Mouse (Mus musculus): ENCODE measurements at regions not wholly inside any gene's neighbourhood (a gene's known extent, or its start where the extent isn't known, plus 50 kb on each side); places are given as distances from the start of the nearest gene placed in this dataset.

DNA sequence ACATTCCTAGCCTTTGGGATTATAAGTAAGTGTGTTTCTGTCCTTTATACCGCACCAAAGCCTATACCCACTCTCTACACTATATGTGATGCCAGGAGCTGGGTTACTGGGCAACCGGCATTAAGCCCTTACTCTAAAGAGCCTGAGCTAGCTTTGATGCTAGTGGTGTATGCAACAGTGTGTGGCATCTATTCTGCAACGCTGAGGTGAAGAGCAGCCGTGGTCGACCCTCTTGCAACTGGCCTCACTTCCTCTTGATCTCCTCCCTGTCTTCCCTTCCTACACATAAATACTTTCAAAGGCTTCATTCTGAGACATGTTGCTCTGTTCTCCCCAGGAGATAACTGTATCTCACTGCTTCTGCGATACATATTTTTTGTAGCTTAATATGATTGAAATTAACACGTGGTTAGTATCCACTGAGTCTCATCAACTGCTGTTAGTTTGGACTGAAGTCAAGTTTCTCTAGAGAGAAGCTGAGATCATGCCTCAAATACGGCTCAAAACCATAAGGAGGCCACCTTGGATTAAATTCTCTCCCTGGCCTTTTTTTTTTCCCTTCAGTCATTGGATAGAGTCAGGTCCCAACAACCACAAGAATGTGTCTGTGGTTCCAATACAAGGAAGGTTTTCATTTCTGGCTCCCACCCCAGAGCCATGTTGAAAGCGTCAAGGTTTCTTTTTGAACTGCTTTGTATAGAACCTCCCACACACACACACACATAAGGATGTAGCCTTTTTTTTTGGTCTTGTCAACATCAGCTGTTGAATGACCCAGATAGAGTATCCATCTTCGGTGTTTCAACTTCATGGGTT, 191.2 kb upstream of the Jmjd1c start:
- Histone ChIP-seq H3K27me3 (no peaks in the 10 kb centered on the region), H3K9ac (replicated peaks) (no peak overlapping the region), H3K27ac (replicated peaks) (no peak overlapping the region), H3K36me3 (no peaks in the 10 kb centered on the region), H3K4me2 (replicated peaks) (no peak overlapping the region), H3K4me1 (peaks cover 24% of the 10 kb centered on the region), H3K4me3 (no peak overlapping the region), H3K9me3 (no peaks in the 10 kb centered on the region)
- 68% methylated on average over 10 of the region's 10 CpGs for WGBS
- no peak for ATAC-seq (replicated peaks)

DNA sequence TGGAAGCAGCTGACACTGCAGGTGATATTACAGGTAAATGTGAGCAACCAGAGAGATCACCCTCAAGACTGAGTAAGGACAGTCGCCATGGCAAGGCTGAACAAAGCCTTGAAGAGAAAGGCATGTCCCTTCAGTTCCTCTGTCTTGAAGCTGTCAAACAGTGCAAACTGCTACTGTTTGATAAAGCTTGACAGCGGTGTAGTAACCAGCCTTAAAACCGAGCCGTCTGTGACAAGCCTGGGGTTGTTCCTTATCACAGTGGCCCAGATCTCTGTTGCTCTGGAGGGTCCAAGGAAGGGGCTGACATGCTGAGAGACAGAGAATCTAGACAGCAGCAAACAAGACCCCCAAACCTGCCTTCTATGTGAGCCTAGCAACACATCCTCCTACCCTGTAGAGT, 188.1 kb upstream of the Jmjd1c start:
- Histone ChIP-seq H3K4me1 (peaks cover 11% of the 10 kb centered on the region), H3K9ac (replicated peaks) (no peak overlapping the region), H3K4me2 (replicated peaks) (no peak overlapping the region), H3K9me3 (no peaks in the 10 kb centered on the region), H3K36me3 (no peaks in the 10 kb centered on the region), H3K27me3 (no peaks in the 10 kb centered on the region), H3K4me3 (no peak overlapping the region), H3K27ac (replicated peaks) (no peak overlapping the region)
- ATAC-seq (replicated peaks): no peak
- WGBS: 72% methylated on average over 4 of the region's 4 CpGs

DNA sequence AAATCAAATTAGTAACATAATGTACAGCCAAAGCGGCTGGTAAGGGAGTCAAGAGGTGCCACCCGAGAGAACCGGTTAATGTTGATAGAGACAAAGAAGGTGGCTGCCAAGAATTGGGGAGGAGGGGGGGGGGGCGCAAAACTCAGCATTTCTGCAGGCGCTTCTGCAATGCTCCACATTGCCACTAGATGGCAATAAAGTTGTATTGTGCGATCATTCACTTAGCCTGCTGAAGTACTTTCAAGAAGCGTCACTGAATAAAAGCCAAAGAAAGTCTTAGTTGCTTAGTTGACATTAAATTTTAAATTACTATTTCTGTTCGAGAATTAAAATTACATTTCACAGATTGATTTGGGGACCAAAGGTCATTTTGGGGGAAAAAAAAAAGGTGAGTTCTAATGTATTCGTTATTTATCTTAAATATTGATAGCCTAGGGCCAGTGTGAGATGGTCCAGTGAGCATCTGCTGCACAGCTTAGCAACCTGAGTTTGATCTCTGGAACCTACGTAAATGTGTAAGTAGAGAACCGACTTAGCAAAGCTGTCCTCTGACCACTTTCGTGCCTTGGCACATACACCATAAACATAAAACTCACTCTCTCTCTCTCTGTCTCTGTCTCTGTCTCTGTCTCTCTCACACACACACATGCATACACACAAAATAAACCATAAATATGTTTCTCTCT, 186.6 kb upstream of the Jmjd1c start:
- H3K9me3 ChIP-seq: no peaks in the 10 kb centered on the region
- no peak overlapping the region for H3K27ac ChIP-seq (replicated peaks)
- H3K9ac ChIP-seq (replicated peaks): no peak overlapping the region
- H3K36me3 ChIP-seq: no peaks in the 10 kb centered on the region
- H3K4me1 ChIP-seq: peaks cover 26% of the 10 kb centered on the region
- no peak overlapping the region for H3K4me3 ChIP-seq
- 15% methylated on average over 12 of the region's 12 CpGs for WGBS
- 0 out of 2 replicates have a peak, but pooled peaks have one; percentile 12 for ATAC-seq (replicated peaks)
- H3K4me2 ChIP-seq (replicated peaks): no peak overlapping the region
- H3K27me3 ChIP-seq: no peaks in the 10 kb centered on the region

DNA sequence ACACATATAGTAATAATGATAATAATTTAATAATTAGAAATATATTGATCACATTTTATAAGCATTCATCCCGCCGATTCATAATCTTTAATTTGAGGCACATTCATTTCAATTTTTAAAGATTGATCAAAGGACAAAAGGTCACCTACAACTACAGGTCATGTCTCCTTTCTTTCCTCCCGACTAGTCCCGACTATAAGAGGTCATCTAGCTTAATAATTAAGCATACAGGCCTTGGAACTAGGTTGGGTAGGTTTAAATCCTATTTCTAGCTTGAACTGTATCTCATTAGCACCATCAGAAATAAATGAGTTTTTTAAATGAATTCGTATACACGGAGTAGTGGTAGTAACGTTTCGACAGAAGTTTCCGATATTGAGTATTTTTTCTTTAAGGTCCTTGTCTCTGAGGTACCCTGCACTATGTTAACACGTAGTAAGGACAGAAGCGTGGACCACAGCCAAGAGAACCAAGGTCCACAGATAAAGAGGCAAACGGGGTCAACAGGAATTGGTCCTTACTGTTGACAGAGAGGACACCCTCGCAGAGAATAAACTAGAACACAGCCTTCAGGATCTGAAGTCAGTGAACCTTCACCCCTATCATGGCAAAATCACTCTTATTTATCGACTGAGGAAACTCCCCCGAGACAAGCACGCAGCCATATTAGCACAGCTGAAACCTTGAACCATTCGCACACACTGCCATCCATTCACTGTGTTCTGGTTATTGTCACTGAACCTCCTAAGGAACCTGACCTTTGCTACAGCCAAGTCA, 185.8 kb upstream of the Jmjd1c start:
- no peaks in the 10 kb centered on the region for H3K36me3 ChIP-seq
- no peak overlapping the region for H3K4me2 ChIP-seq (replicated peaks)
- H3K9me3 ChIP-seq: no peaks in the 10 kb centered on the region
- no peak for ATAC-seq (replicated peaks)
- H3K9ac ChIP-seq (replicated peaks): no peak overlapping the region
- H3K4me3 ChIP-seq: no peak overlapping the region
- H3K27ac ChIP-seq (replicated peaks): no peak overlapping the region
- 76% methylated on average over 17 of the region's 17 CpGs for WGBS
- no peaks in the 10 kb centered on the region for H3K27me3 ChIP-seq
- peaks cover 30% of the 10 kb centered on the region for H3K4me1 ChIP-seq

DNA sequence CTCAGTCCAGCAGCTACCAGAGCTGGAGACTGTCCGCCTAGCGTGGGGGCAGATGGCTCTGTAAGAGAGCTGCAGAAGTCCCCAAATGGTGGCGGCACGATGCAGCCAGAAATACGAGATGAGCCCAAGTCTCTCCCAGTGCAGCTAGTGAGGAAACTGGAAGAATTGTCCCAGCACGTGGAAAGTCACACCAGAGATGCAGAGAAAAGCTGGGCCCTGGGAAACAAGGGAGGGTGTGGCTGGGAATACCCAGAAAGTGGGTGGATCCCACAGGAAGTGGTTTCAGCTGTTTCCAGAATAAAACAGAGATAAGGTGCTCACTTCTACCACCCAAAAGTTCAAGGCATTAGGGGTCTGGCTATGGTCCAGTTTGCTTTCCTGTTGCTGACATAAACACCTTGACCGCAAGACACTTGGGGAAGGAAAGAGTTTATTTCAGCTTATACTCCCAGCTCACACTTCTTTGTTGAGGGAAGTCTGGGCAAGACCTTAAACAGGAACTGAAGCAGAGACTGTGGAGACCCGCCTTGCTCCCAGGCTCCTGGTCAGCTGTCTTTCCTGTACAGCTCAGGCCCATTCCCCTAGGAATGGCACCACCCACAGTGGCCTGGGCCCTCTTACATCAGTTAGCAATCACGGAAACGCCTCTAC, 184.5 kb upstream of the Jmjd1c start:
- H3K36me3 ChIP-seq: no peaks in the 10 kb centered on the region
- ATAC-seq (replicated peaks): no peak
- peaks cover 30% of the 10 kb centered on the region for H3K4me1 ChIP-seq
- peak overlapping the region; percentile 22; the same call in 1 of the 2 replicates for H3K27ac ChIP-seq (replicated peaks)
- no peak overlapping the region for H3K4me2 ChIP-seq (replicated peaks)
- no peaks in the 10 kb centered on the region for H3K9me3 ChIP-seq
- WGBS: 65% methylated on average over 10 of the region's 10 CpGs
- no peaks in the 10 kb centered on the region for H3K27me3 ChIP-seq
- no peak overlapping the region for H3K9ac ChIP-seq (replicated peaks)
- H3K4me3 ChIP-seq: no peak overlapping the region

DNA sequence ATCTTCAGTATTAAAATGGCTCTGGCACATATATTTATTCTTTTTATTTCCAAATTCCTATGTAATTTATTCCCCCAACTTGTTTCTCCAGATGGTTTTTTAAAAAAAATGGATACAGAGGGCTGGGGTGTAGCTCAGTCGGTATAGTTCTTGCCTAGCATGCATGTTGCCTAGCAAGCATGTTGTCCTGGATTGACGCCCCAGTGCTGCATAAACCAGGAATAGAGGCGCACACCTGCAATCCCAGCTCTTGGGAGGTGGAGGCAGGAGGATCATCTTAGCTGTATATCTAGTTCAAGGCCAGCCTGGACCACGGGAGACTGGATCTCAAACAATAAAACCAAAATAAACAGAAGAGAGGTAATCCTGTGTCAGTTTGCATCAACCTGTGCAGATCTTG, 183.5 kb upstream of the Jmjd1c start:
- Histone ChIP-seq H3K9me3 (no peaks in the 10 kb centered on the region), H3K36me3 (no peaks in the 10 kb centered on the region), H3K4me2 (replicated peaks) (no peak overlapping the region), H3K4me1 (peaks cover 30% of the 10 kb centered on the region), H3K9ac (replicated peaks) (no peak overlapping the region), H3K4me3 (no peak overlapping the region), H3K27me3 (no peaks in the 10 kb centered on the region), H3K27ac (replicated peaks) (0 out of 2 replicates have a peak overlapping the region, but pooled peaks have one; percentile 36)
- no peak for ATAC-seq (replicated peaks)
- 75% methylated on average over 4 of the region's 4 CpGs for WGBS

DNA sequence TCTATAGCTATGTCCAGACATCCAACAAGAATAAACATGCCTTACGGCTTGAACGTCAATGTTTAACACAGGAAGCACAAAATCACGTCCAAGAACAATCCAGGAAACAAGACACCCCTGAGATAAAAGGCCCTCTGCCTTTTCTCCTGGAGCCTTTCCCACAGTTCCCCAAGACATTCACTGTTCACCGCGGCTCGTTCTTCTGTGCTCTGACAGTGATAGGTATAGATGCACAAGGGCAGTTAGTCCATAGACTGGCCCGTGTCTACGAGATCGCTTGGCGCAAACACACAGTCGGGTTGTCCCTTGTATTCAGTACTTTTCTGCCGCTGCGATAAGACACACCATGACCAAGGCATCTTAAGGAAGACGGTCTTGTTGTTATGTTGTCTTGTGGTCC, 182.7 kb upstream of the Jmjd1c start:
- Histone ChIP-seq H3K4me2 (replicated peaks) (no peak overlapping the region), H3K4me1 (peaks cover 30% of the 10 kb centered on the region), H3K9me3 (no peaks in the 10 kb centered on the region), H3K27ac (replicated peaks) (peak overlapping the region; percentile 36), H3K4me3 (no peak overlapping the region), H3K9ac (replicated peaks) (no peak overlapping the region), H3K36me3 (no peaks in the 10 kb centered on the region), H3K27me3 (no peaks in the 10 kb centered on the region)
- ATAC-seq (replicated peaks): no peak
- 74% methylated on average over 14 of the region's 14 CpGs for WGBS

DNA sequence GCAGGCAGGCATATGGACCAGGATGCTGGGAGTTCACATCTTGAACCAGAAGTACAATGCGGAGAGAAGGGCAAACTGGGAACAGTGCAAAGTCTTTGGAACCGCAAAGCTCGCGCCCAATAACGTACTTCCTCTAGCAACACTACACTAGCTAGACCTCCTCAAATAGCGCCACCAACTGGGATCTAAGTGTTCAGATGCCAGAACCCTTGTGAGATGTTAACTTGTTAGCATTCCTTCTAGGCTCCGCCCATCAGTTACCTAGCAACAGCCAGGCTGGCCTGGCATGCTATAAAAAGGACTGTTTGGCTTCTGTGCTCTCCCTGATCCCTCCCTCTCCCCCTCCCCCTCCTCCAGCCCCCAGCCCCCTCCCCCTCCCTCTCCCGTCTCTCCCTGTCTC, 182.3 kb upstream of the Jmjd1c start:
- Histone ChIP-seq H3K4me2 (replicated peaks) (no peak overlapping the region), H3K9me3 (no peaks in the 10 kb centered on the region), H3K9ac (replicated peaks) (no peak overlapping the region), H3K27me3 (no peaks in the 10 kb centered on the region), H3K4me3 (no peak overlapping the region), H3K4me1 (peaks cover 30% of the 10 kb centered on the region), H3K27ac (replicated peaks) (peak overlapping the region; percentile 36), H3K36me3 (no peaks in the 10 kb centered on the region)
- 23% methylated on average over 8 of the region's 8 CpGs for WGBS
- ATAC-seq (replicated peaks): peak; percentile 70

DNA sequence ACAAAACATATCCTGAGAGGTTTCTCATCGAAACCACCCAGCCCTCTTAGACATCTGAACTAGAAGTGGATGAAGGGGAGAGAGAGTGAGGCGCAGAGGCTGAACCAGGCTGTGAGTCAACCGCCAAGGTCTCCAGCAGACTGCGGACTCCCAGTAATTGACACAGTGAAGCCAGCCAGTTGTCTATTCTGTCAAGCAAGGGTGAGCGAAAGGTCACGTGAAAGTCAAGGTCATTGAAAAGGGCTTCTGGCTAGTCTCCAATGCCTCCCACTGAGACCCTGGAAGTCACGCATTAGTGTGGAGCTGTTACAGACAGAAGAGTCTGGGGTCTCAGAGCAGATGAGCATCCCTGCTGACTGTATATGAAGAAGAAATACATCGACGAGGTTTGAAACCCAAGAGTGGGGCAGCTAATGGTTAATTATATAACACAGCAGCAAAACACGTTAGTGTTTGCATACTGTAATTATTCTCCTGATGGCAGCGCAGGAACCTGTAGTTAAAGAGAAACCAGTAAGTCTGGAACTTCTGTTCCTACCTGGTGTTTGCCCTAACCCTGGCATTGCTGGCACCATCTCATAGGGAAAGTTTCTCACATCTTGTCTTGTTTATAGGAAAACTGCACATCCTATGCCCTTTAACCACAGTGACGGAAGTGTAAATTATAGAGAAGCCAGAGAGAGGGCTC, 181.5 kb upstream of the Jmjd1c start:
- WGBS: 35% methylated on average over 12 of the region's 12 CpGs
- H3K9me3 ChIP-seq: no peaks in the 10 kb centered on the region
- no peaks in the 10 kb centered on the region for H3K36me3 ChIP-seq
- H3K27me3 ChIP-seq: no peaks in the 10 kb centered on the region
- peak overlapping the region; percentile 5; the same call in 1 of the 2 replicates for H3K27ac ChIP-seq (replicated peaks)
- H3K4me1 ChIP-seq: peaks cover 30% of the 10 kb centered on the region
- H3K4me2 ChIP-seq (replicated peaks): no peak overlapping the region
- no peak overlapping the region for H3K4me3 ChIP-seq
- no peak for ATAC-seq (replicated peaks)
- H3K9ac ChIP-seq (replicated peaks): no peak overlapping the region

DNA sequence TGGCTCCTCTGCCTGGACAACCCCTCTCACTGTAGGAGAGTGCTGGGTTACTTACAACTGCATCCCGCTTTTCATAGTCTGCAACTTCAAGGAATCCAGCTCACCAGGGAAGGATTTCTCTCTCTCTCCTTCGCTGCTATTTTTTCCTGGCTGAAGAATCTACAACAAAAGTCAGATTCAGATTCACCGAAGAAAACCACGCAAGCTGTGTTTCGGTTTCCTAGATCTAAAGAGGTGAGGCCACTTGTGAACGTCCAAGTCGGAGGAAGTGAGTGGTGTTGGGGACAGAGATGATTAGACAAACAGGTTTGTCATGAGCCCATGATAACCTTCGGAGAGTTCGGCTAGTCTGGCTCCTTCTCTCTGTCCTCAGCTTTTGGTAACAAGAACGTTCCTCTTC, 180.1 kb upstream of the Jmjd1c start:
- no peak overlapping the region for H3K9ac ChIP-seq (replicated peaks)
- H3K9me3 ChIP-seq: no peaks in the 10 kb centered on the region
- H3K36me3 ChIP-seq: no peaks in the 10 kb centered on the region
- WGBS: 85% methylated on average over 10 of the region's 10 CpGs
- no peaks in the 10 kb centered on the region for H3K27me3 ChIP-seq
- H3K4me2 ChIP-seq (replicated peaks): no peak overlapping the region
- ATAC-seq (replicated peaks): no peak
- no peak overlapping the region for H3K27ac ChIP-seq (replicated peaks)
- no peak overlapping the region for H3K4me3 ChIP-seq
- peaks cover 43% of the 10 kb centered on the region for H3K4me1 ChIP-seq

DNA sequence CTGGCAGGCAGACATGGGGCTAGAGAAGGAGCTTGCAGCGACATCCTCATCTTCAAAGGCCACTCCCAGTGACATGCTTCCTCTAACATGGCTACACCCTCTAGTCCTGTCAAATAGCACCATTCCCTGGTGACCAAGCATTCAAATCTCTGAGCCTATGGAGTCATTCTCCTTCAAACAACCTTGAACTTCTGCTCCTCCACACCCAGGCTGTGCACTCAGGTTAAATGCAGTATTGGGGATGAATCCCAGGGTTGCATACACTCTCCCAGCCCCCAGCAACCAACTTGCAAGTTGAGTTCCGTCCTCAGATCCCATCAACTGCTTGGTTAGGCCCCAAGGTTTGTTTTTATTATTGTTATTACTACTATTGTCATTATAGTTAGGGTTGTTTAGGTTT, 178.2 kb upstream of the Jmjd1c start:
- Histone ChIP-seq H3K4me2 (replicated peaks) (no peak overlapping the region), H3K9me3 (no peaks in the 10 kb centered on the region), H3K27me3 (no peaks in the 10 kb centered on the region), H3K4me3 (no peak overlapping the region), H3K9ac (replicated peaks) (no peak overlapping the region), H3K27ac (replicated peaks) (no peak overlapping the region), H3K36me3 (no peaks in the 10 kb centered on the region), H3K4me1 (peaks cover 55% of the 10 kb centered on the region)
- no peak for ATAC-seq (replicated peaks)
- WGBS: 75% methylated on average over 2 of the region's 2 CpGs
